Mouse (Mus musculus): ENCODE results near the gene Dusp5. TPM values are rescaled to one million over a fixed set of nuclear protein-coding genes. Genes with fewer than 3 reads are reported as not detected.
"Not testable (repeated sequence)": the region's sequence is repeated elsewhere in the genome, so short reads cannot be mapped to it uniquely, and the experiment has no call there.

The Dusp5 gene
- polyA plus RNA-seq, 1 experiment from 2014 or later, result 3.0 TPM

GRCm38 (mm10) chr19:53573151-53573550 is 44.2 kb downstream of the Dusp5 start:
- ATAC-seq (ENCODE audit: low FRiP score), result no peak
- H3K9me3 ChIP-seq, result no peaks in the 10 kb centered on the region
- WGBS, result 88% methylated on average over 3 of the region's 3 CpGs
- H3K4me2 ChIP-seq, result no peak overlapping the region
- H3K36me3 ChIP-seq (replicated peaks), result no peaks in the 10 kb centered on the region
- H3K4me1 ChIP-seq, result peaks cover 9% of the 10 kb centered on the region
- no peaks in the 10 kb centered on the region for H3K27me3 ChIP-seq
- no peak overlapping the region for H3K27ac ChIP-seq
- H3K9ac ChIP-seq, result no peak overlapping the region
- H3K4me3 ChIP-seq (replicated peaks), result no peak overlapping the region

- no peak overlapping the region for H3K4me2 ChIP-seq
- 44% methylated on average over 8 of the region's 8 CpGs for WGBS
- H3K9me3 ChIP-seq, result no peaks in the 10 kb centered on the region
- no peak overlapping the region for H3K27ac ChIP-seq
- no peak for ATAC-seq (ENCODE audit: low FRiP score)
- H3K9ac ChIP-seq, result no peak overlapping the region
- no peaks in the 10 kb centered on the region for H3K36me3 ChIP-seq (replicated peaks)
- no peak overlapping the region for H3K4me3 ChIP-seq (replicated peaks)
- H3K4me1 ChIP-seq, result peaks cover 9% of the 10 kb centered on the region; the same call in 1 of the 2 replicates
- H3K27me3 ChIP-seq, result no peaks in the 10 kb centered on the region
Observed at GRCm38 (mm10) chr19:53574131-53574530, 45.2 kb downstream of the Dusp5 start.

- H3K9ac ChIP-seq, result no peak overlapping the region
- 89% methylated on average over 7 of the region's 7 CpGs for WGBS
- no peaks in the 10 kb centered on the region for H3K9me3 ChIP-seq
- ATAC-seq (ENCODE audit: low FRiP score), result no peak
- no peak overlapping the region for H3K27ac ChIP-seq
- H3K4me3 ChIP-seq (replicated peaks), result no peak overlapping the region
- no peak overlapping the region for H3K4me2 ChIP-seq
- H3K36me3 ChIP-seq (replicated peaks), result no peaks in the 10 kb centered on the region
- H3K4me1 ChIP-seq, result peaks cover 9% of the 10 kb centered on the region; the same call in 1 of the 2 replicates
- H3K27me3 ChIP-seq, result no peaks in the 10 kb centered on the region
Observed at GRCm38 (mm10) chr19:53574546-53574945, 45.6 kb downstream of the Dusp5 start.

GRCm38 (mm10) chr19:53575296-53576010 is 46.5 kb downstream of the Dusp5 start:
- Histone ChIP-seq H3K27ac (no peak overlapping the region), H3K27me3 (no peaks in the 10 kb centered on the region), H3K4me2 (no peak overlapping the region), H3K4me3 (replicated peaks) (no peak overlapping the region), H3K36me3 (replicated peaks) (no peaks in the 10 kb centered on the region), H3K9ac (no peak overlapping the region), H3K4me1 (peaks cover 9% of the 10 kb centered on the region; the same call in 1 of the 2 replicates), H3K9me3 (no peaks in the 10 kb centered on the region)
- WGBS, result 84% methylated on average over 4 of the region's 4 CpGs
- no peak for ATAC-seq (ENCODE audit: low FRiP score)

- Histone ChIP-seq H3K4me1 (peaks cover 9% of the 10 kb centered on the region; the same call in 1 of the 2 replicates), H3K27ac (no peak overlapping the region), H3K9ac (no peak overlapping the region), H3K9me3 (no peaks in the 10 kb centered on the region), H3K4me2 (no peak overlapping the region), H3K36me3 (replicated peaks) (no peaks in the 10 kb centered on the region), H3K4me3 (replicated peaks) (no peak overlapping the region), H3K27me3 (no peaks in the 10 kb centered on the region)
- WGBS, result 87% methylated on average over 7 of the region's 7 CpGs
- ATAC-seq (ENCODE audit: low FRiP score), result no peak
Observed at GRCm38 (mm10) chr19:53576061-53576460, 47.2 kb downstream of the Dusp5 start.

- Histone ChIP-seq H3K4me1 (peaks cover 9% of the 10 kb centered on the region; the same call in 1 of the 2 replicates), H3K4me2 (no peak overlapping the region), H3K9ac (no peak overlapping the region), H3K27ac (no peak overlapping the region), H3K4me3 (replicated peaks) (no peak overlapping the region), H3K27me3 (no peaks in the 10 kb centered on the region), H3K36me3 (replicated peaks) (no peaks in the 10 kb centered on the region), H3K9me3 (no peaks in the 10 kb centered on the region)
- ATAC-seq (ENCODE audit: low FRiP score), result no peak
- WGBS, result 51% methylated on average over 11 of the region's 11 CpGs
Observed at GRCm38 (mm10) chr19:53577025-53577800, 48.3 kb downstream of the Dusp5 start.

- H3K27ac ChIP-seq, result no peak overlapping the region
- H3K36me3 ChIP-seq (replicated peaks), result no peaks in the 10 kb centered on the region
- H3K4me2 ChIP-seq, result no peak overlapping the region
- no peaks in the 10 kb centered on the region for H3K9me3 ChIP-seq
- ATAC-seq (ENCODE audit: low FRiP score), result peak; percentile 63; the same call in 1 of the 2 replicates
- peaks cover 9% of the 10 kb centered on the region; the same call in 1 of the 2 replicates for H3K4me1 ChIP-seq
- H3K4me3 ChIP-seq (replicated peaks), result no peak overlapping the region
- no peak overlapping the region for H3K9ac ChIP-seq
- 14% methylated on average over 8 of the region's 8 CpGs for WGBS
- H3K27me3 ChIP-seq, result no peaks in the 10 kb centered on the region
Observed at GRCm38 (mm10) chr19:53578597-53579252, 49.8 kb downstream of the Dusp5 start.

GRCm38 (mm10) chr19:53580271-53580670 is 51.4 kb downstream of the Dusp5 start:
- H3K27me3 ChIP-seq; H3K27ac ChIP-seq; ATAC-seq (ENCODE audit: low FRiP score); H3K9ac ChIP-seq; H3K4me3 ChIP-seq (replicated peaks); H3K4me2 ChIP-seq; H3K36me3 ChIP-seq (replicated peaks); H3K4me1 ChIP-seq: not testable (repeated sequence)
- H3K9me3 ChIP-seq, result peaks cover 12% of the 10 kb centered on the region
- WGBS, result 90% methylated on average over 8 of the region's 8 CpGs

GRCm38 (mm10) chr19:53587686-53588085 is 58.8 kb downstream of the Dusp5 start:
- H3K9me3 ChIP-seq, result peaks cover 20% of the 10 kb centered on the region
- H3K4me1 ChIP-seq; H3K4me3 ChIP-seq (replicated peaks); H3K27ac ChIP-seq; H3K27me3 ChIP-seq; H3K4me2 ChIP-seq; H3K9ac ChIP-seq; ATAC-seq (ENCODE audit: low FRiP score); H3K36me3 ChIP-seq (replicated peaks): not testable (repeated sequence)
- 94% methylated on average over 3 of the region's 3 CpGs for WGBS

GRCm38 (mm10) chr19:53588968-53589367 is 60.1 kb downstream of the Dusp5 start, which contains the start of gene Nutf2-ps1:
TSS of gene Nutf2-ps1 (minus strand) at chr19:53589068.
- not testable (repeated sequence) for H3K4me1 ChIP-seq; H3K4me3 ChIP-seq (replicated peaks); H3K9ac ChIP-seq; H3K27me3 ChIP-seq; ATAC-seq (ENCODE audit: low FRiP score); H3K27ac ChIP-seq; H3K4me2 ChIP-seq; H3K36me3 ChIP-seq (replicated peaks)
- H3K9me3 ChIP-seq, result peaks cover 20% of the 10 kb centered on the region
- 96% methylated on average over 7 of the region's 7 CpGs for WGBS
